Mouse (Mus musculus): ENCODE data around the gene Sh3rf1. TPM values are rescaled to one million over a fixed set of nuclear protein-coding genes. Genes with fewer than 3 reads are reported as not detected.

The Sh3rf1 gene
- total RNA-seq, 2 experiments from 2014 or later = 10.1 to 11.3 TPM

DNA sequence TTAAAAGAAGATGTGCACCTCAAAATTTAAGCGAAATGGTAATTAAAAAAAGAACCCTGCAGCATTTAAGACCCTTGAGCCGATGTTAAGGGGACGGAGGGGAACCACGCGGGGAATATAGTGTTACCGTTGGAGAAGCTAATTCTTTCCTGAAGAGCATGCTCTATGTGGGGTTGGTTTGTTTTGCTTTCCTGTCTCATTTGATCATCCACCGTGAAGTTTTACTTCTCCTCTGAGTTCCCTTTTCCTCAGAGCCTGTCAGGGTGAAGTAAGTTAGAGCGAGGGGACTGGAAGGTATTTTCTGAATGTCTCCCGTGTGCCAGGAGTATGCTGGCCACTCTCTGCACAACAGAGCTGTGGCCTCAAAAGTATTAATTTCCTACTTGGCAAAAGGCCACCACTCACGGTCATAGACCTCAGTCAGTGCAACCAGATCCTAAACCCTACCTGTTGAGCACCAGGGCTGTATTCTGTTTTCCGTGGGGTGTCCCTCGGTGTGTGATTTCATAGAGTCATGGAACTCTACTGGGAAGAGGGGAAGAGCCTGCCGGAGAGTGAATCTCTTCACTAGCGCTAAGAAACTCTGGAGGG lies 63.2 kb downstream of the Sh3rf1 start:
- DNase-seq = no peak

DNA sequence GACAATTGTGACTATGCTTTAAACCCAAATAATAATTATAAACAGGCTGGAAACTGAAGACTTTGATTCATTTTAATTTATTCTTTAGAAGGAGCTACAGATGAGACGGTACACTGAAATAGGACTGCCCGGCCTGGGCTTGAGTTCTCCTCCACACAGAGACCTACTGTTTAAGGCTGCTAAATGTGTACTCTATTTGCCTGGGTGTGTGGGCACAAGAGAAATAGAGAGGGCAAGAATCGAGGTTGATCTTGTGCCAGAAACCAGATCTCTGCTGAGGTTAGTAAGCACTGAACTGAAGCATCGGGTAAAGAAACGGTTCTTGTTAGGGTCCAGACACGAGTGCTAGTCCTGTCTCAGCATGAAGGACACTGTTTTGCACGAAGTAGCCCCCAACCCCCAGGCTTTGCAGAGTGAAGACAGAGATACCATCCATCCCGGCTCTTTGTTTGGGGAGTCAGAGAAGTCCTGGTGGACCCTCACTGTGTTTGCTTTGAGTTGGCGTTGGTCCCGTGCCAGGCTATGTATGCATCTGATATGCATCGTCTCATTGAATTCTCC lies 64.4 kb downstream of the Sh3rf1 start:
- DNase-seq = no peak

DNA sequence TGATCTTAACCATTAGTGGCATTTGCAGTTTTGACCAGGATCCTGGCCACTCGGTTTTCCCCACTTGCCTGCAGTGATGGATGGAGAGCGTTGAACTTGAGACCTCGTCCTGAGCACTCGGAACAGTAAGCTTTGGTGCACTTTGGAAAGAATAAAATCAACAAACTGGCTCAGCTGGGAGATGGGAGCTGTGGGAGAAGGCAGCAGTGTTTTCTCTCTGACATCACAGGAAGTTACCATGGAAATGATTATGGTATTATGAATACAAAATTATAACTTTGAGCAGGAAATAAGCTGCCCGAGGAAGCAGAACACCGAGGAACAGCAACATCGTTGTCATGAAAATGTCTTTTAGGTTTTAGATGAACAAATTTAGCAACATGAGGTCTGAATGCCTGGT lies 65.0 kb downstream of the Sh3rf1 start:
- no peak for DNase-seq

DNA sequence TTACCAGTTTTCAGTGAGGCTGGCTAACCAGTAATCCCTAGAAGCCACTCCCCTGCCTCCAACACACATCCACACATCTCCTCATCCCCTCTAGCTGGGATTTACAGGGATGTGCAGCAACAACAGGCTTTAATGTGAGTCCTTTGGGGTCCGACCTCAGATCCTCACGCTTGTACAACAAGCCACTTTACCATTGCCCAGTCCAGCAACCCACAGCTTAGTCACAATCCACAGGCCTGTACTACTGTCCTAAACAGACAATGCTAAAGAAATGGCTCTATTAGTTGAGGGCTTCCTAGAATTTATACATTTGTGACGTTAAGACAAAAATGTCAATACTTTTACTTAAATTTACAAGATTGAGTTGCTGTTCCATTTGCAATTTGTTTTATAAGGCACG lies 71.4 kb downstream of the Sh3rf1 start:
- DNase-seq = no peak

DNA sequence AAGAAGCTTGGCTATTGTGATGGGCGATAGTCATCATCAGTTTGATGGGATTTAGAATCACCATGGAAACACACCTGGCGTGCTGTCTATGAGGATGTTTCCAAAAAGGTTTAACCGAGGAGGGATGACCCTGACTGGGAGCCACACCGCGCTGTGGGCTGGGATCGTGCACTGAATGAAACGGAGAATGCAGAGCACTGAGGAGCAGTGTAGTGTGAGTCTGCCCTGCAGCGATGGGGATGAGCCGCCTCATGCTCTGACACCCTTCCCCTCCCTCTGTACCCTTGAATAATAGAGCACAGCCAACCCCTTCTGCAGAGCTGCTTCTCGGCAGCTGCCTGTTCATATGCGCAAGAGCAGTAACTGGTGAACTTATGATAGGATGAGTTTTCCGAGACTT lies 71.8 kb downstream of the Sh3rf1 start:
- no peak for DNase-seq

DNA sequence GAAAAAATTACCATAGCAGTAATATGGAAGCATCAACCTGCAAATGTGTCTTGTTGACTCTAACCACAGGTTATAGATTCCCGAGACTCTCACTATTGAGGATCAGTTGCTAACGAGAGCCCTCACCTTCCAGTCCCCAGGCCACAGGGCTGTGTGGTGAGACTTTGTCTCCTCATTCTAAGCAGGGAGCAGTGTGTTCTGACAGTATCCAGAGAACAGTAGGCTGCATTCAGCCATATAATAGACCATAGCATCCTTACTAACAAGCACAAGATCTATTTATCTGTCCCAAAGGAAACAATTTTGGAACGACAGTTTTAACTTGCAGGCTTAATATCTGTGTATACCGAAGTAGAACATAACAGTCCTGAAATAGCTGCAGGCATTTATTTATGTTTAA lies 75.2 kb downstream of the Sh3rf1 start:
- DNase-seq = no peak

DNA sequence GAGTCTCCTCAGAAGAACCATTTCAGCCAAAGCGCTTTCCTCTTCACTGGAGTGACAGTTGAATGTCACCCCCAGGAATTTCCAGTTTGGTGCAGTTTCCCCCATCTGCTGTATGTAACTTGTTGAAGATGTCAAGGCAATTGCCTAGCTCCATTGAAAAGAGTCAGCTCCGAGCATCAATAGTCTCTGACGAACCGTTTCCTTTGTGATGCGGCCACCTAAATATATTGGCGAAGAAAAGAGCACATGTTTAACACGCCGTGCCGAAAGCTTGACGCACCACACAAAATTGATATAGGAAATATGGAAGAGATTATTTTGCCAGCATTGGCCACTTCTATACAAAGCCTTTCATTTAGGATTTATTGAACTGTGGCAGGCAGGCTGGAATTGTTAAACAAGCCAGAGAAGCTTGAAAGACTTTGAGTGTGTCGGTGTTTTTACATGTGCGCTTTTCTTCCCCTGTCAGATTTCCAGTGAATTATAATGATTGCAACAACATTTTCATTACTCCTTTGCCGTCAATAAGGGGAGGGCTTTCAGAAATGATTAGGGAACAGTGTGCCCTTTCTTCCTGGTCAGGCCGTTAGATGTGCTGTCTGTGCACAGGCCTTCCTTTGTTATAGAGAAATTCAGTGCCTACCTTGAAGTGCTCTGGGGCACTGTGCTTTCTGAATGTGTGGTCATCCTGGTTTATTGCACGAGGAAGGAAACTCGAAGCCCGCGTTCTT lies 77.8 kb downstream of the Sh3rf1 start:
- no peak for DNase-seq

DNA sequence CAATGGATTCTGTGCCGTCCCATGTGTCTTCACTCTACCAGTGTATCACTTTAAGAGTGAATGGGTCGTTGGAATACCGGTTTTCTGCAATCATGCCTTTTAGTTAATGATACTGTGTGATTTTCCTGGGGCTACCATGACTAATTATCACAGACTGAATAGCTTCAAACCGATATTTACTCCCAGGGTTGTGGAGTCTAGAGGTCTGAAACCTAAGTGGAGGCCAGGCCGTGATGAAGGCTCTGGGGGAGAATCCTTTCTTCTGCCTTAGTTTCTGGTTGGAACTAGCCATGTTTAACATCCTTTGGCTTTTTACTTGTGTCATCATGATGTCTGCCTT lies 78.3 kb downstream of the Sh3rf1 start:
- no peak for DNase-seq

DNA sequence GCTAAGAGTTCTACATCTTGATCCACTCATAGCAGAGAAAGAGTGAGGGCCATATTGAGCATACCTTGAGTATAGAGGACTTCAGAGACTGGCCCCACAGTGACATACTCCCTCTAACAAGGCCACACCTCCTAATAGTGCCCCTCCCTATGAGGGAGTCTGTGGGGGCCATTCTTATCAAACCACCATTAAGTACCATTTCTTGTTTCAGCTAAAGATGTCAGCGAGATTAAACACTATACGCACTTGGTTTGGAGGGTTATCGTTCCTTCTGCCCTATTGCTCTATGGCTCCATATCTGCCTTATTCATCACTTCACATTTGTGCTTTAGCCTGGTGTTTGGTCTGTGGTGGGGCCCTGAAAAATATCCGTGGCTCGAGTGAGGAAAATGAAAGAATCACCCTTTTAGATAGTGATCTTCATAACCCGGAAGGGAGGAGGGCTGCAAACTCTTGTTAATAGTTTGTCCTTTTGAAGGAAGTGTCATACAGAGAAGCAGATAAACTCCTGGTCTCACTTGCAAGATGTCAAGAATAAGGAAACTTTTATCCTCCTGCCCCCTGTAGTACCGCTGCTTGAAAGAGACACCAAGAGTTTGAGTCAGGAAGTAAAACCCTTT lies 81.9 kb downstream of the Sh3rf1 start:
- no peak for DNase-seq

DNA sequence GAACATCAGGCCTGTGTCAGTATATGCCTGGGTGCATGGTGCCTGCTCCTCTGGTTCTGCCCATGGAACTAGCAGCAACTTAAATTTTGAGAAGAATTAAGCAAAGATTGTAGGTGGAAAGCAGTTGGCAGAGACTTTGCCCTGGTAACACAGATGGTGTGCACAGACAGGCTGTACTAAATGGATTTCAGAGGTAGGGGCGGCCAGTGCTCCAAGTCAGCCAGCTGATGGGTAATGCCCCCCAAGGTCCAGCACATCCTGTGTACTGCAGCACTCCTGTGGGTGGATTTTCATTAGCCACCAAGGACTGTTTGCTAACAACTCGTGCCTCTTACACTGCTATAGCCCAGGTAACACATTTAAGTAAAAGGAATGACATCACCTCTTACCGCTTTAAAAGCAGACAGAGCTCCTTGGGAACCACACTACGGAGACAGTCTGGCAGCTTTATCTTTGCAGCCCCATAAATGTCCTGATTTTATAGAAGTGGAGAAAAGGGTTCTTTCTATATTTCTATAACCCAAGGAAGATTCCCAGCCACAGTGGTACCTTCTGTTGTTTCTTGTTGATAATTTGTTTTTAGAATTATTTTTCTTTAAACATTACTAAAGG lies 82.9 kb downstream of the Sh3rf1 start:
- DNase-seq = no peak

DNA sequence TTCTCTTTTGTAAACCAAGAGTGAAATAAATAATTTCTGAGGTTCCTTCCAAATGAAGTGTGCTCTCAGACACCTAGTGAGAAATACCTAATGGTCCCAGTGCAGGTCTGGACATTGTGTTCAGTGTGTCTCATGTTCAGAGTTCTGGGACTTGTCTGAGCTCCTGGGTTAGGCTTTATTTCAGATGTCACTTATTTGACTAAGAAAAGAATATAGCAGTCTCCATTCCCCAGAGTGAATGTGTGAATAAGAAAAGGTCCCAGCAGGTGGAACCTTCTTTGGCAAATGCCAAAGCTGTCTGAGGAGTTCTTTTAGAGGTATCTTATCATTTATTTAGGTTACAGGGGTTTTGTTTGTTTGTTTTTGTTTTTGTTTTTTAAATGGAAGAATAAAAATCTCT lies 85.2 kb downstream of the Sh3rf1 start:
- DNase-seq = no peak

DNA sequence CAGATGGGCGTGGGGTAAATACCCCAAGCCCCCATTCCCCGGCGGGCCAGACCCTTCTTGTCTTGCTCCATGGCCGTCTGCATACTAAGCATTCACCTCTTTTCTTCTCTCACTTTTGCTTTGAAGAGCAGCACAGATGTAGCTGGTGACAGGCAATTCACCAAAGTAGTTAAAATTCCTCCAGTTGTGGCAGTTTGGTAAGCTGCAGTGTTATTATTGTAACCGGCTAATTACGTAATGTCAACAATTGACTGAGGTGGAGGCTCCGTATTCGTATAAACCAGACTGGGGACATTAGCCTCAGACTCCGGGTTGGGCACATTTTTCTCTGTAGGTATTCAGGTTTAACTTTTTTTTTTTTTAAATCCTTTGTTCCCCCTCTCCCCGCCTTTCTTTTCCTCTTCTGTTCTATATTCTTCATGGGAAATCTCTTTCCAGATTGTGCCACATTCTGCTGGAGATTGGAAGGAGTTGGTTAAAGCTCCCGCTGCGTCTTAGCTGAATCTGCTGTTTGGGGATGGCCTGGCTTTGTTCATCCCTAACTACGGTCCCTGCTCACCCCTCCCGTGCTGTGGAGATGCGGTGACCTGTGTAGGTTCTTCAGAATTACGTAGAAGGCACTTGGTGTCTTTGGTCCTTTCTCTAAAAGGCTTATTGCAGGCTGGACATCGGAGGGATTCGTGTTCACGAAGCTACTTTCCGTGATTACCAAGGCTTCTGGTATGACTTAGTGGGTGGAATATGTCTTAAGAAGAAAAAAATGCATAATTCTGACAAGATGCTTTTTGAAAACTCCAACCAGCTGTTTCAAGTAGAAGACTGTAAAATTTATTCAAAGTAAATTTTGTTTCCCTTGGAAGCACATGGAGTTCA lies 86.1 kb downstream of the Sh3rf1 start:
- no peak for DNase-seq

DNA sequence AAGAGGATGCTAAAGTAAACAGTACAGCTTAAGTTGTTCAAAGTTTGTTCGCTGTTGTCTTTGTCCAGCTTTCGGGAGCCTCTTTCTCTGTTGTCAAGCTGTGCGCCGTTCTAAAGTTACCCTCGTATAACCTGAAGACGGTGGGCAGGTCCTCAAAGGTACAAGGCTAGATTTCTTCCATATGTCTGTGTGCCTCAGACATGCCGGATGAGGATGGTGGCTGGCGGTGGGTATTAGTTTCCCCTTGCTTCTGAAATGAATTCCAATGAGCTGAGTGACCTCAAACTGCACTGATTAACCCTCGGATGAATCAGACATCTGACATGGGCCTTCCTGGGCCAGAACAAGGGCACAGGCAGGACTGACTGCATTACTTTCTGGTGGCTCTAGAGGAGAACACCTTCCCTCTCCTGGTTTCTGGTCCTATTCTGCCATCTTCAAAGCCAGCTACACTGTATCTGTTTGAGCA lies 86.8 kb downstream of the Sh3rf1 start:
- no peak for DNase-seq

DNA sequence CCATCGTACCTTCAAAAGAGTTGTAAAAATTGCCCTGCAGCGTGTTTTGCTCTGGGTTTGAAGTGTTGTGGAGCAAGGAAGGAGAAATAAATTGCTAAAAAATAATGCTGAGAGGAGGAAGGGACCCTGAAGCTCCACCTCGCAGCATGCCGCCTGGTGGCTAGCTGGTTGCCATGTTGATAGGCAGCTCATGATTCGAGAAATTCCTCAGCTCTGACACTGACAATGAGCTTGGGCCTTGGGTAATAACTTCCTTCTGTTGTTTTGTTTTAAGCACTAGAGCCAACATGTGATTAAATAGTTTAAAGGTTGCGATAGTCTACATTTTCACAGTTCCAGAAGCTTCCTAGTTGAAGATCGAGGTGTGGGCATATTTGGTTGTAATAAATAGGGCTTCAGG lies 89.3 kb downstream of the Sh3rf1 start:
- no peak for DNase-seq

DNA sequence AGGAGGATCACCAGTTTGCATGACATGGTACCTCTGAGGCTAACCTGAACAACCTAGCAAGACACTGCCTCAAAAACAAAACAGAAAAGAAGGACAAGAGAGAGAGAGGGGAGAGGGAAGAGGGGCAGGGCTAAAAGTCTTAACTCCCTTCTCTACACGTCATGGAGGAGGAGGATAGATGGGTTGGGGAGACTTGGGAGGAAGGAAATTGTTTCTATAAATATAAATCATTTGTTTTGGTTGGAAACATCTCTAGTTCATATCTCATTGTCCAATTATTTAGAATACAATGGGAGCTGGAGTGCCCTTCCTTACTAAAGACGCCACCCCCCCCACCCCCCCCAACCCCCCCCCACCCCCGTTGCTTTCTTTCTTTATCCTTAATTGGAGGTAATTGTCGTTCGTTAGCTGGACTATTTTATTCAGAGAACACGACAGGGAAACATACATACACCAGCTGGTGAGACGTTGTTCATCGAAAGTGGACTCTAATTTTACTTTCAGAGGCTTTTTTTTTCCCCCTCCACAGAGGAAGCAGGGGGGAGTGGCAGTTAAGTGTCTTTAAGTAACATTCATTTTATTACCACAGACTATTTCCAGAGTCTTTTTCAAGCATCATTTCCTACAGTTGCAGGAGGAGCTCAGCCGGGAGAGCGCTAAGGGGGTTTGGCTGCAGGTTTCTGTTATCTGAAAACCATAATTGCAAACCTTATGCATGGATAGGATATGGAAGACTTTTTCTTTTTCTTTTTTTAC lies 92.5 kb downstream of the Sh3rf1 start:
- no peak for DNase-seq

DNA sequence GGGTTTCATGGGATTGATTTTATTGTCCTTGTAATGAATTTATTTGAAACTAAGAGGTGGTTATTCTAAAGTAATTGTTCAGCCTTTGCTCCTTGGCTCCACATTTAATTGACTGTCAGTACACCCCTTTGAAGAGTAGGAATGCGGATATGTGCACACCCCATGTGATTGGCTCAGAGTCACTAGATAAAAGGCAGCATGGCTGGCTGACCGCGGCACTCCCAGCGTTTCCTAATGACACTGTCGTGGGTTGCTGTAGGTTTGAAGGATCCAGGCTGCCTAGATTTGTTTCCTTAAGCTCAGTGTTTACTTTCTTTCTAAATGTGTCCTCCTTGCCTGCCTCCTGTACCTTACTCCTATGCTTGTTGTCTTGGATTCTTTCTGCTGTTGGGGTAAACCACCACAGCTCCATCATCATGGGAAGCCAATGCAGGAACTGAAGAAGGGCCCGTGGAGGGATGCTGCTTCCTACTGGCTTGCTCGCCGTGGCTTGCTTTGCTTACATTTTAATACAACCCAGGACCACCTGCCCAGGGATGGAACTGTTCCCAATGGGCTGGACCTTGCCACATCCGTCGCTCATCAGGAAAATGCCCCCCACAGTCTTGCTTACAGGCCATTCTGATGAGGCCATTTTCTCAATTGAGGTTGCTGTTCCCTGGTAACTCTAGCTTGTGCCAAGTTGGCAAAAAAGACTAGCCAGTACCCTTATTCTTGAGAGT lies 93.3 kb downstream of the Sh3rf1 start:
- DNase-seq = peak; percentile 32

DNA sequence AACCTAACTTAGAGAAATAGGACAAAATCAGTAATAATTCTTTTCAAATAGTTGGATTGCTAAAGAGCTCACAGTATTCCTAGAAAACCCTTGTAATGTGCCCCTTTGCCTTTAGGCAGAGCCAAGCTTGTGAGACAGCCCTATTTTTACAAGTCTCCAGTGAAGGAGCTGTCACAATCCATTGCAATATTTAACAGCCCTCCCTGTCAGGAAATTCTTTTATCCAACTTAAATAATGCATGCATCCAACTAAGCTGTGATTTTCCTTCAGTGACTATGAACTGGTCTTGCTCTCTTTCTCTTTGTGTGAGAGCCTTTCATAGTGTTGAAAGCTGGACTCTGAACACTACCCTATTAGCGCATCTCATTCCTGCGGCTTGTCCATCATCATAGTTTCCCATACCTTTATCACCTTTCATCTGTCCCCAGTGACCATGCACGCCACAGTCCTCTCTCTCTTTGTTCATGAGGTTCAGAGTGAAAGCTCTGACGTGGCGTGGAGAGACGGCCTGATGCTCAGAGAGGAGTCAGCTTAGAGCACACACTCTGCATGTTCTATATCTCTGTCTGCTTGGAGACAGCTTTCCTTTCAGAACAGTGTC lies 94.0 kb downstream of the Sh3rf1 start:
- DNase-seq = no peak

DNA sequence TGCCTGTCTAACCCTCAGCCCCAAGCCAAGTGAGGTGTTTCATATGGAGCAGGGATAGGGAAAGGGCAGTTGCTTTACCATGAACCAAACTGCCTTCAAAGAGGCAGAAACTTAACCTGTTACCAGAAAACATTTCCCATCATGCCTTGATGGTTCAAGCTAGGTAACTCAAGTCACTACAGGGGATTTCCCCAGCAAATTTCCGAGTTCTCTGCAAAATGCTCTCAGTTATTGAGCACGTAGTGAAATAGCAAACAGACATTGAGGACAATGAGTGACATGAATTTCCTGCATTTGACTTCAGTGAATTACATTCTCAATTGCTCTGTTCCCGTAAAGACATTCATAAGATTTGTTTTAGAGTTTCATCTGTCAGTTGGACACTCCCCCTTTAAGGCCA lies 97.5 kb downstream of the Sh3rf1 start:
- DNase-seq = no peak

DNA sequence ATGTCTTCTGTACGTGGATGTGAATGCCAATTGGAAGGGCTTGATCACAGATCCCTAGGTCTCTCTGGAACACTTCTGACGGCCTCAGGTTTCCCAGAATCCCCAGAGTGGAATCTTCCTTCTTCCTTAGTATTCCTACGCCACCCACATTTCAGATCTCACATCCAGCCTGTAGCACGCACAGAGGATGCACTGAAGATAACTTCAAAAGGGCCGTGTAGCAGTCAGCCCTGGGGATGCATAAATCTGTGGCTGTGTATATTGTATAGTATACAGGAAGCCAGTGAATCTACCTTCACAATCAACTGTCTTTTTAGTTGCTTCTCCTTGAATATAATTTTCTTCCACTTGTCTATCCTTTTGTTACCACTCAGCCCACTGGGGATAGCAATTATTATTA lies 98.1 kb downstream of the Sh3rf1 start:
- DNase-seq = no peak

DNA sequence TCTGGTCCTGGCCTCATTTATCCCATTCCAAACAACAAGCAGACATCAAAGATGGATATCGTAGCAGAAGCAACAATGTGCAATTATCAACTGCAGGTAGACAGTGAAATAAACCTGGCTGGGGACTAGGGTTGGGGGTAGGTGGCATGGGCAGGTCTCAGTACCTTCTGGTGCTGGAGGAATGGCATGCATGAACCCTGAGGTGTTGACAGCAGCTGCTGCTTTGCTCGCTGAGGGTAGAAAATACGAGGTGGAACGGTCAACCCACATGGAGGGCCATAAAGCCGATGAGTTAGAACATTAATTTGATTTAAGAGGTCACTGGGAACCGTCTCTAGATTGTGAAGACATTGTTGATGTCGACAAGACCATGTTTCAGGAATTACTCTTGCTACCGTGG lies 98.8 kb downstream of the Sh3rf1 start:
- DNase-seq = no peak
